ENCODE assay signal across 21 mouse cellular contexts in the genomic region with DNA sequence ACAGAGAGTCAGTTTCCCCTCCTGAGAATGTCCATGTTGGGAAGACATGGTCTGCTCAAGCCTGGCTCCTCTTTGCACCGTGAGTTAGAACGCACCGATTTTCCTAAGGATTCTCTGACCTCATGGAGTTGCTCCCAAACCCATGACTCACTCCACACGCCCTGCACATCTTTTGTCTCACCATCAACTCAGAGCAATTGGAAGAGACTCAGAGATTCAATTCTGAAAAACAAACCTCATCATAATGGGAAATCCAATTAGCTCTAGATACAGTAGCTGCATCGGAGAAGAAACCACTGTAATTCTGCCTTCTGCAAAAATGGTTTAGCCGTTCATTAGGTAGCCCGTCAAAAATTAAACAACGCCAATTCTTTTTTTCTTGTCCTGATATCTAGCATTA.
DNase-seq lines count a peak whose midpoint lies in the region; TF ChIP-seq lines count a peak whose summit lies in the region.
"Had no signal": no experiment of that assay in that cellular context is flagged by ENCODE, and none has a peak within 500 bp of the region (broad histone marks: within the 10 kb centered on the region; RNA-seq: fewer than 3 reads in every experiment).

No protein-coding gene starts in this region.

- intact Hi-C loops in gastrocnemius, adult 2 months (cut with DNase I), result no loop called here

- no peak overlapping the region for H3K4me3 ChIP-seq in gastrocnemius, adult 2 months
- H3K4me3 ChIP-seq: embryonic facial prominence, embryonic 13.5 days; embryonic facial prominence, embryonic 15.5 days; erythroblast, embryonic 14.5 days; forebrain, embryonic 10.5 days; forebrain, embryonic 12.5 days had no signal

- H3K27ac ChIP-seq in gastrocnemius, adult 2 months, result peak overlapping the region; percentile 38; the same call in 1 of the 2 replicates
- H3K27ac ChIP-seq: embryonic facial prominence, embryonic 13.5 days; embryonic facial prominence, embryonic 15.5 days; forebrain, embryonic 10.5 days; forebrain, embryonic 12.5 days had no signal

- peak; percentile 27 for DNase-seq in gastrocnemius, adult 2 months
- DNase-seq in gastrocnemius, adult 8-10 months (ENCODE audit: low spot score in 2 of 2), result no peak
- DNase-seq in 3T3-L1 (ENCODE audit: low read depth, low spot score) (peak; percentile 41), MN1 (ENCODE audit: low spot score) (peak; percentile 92), liver (no peak)
- DNase-seq in ovary, postnatal 36 days (ENCODE audit: low spot score), result no peak
- DNase-seq: adrenal gland, adult 2 months; adrenal gland, postnatal 14 days; adrenal gland, postnatal 36 days; B cell, adult 2 months; cerebellum, adult 11-12 months; cerebellum, adult 2 months; cerebellum, adult 9-11 months; cerebellum, postnatal 14 days; cerebellum, postnatal 36 days; embryo, embryonic 11 days had no signal

- no peak for TF ChIP-seq CTCF in gastrocnemius, adult 2 months (IDR thresholded peaks at IDR 0.05)

Comparison
In these comparisons a context has a peak if more than half of its experiments do, and no peak if none do; other contexts are left out.
1. DNase-seq: peak in gastrocnemius, adult 2 months (single experiment), 3T3-L1 (single experiment) and MN1 (single experiment); none in gastrocnemius, adult 8-10 months (0 of 2), liver (single experiment) and ovary, postnatal 36 days (single experiment).